Mouse (Mus musculus) gastrocnemius, adult 2 months (tissue): Measurements from ENCODE around the gene Prkcq. TPM values are rescaled to one million over a fixed set of nuclear protein-coding genes. Genes with fewer than 3 reads are reported as not detected.

Experiments
- DNase-seq: peaks from one replicate; pipeline ENCODE4 v3.0.0; 2022
- H3K27ac ChIP-seq: fragments of 200-600 bp; 2 replicates; pipeline ENCODE4 v1.8.1; 2022; ENCODE audit warnings: mild to moderate bottlenecking
- H3K4me3 ChIP-seq: fragments of 200-600 bp; 2 replicates; pipeline ENCODE4 v1.8.1; 2022; ENCODE audit warnings: mild to moderate bottlenecking, moderate library complexity
- CTCF ChIP-seq: fragments of 200-600 bp; IDR thresholded peaks from 2 replicates; pipeline ENCODE4 v1.8.1; 2022; ENCODE audit warnings: antibody characterized with exemption, mild to moderate bottlenecking, moderate library complexity
- intact Hi-C: fragments of 180-260 bp; cut with DNase I; formaldehyde crosslinking; loops from one replicate; pipeline ENCODE4 v1.15.1; 2025
- total RNA-seq, 2 experiments: library from RNA; stranded (reverse); gene quantifications; 2 replicates each; pipeline ENCODE4 v1.2.3; 2021

The Prkcq gene
- total RNA-seq, 2 experiments from 2014 or later, result 75.5 to 85.1 TPM

- no peak for TF ChIP-seq CTCF
- Histone ChIP-seq H3K27ac (no peak overlapping the region), H3K4me3 (no peak overlapping the region)
- DNase-seq, result no peak
- intact Hi-C loops, result loop anchor here (5.0 kb wide), 1 partner anchor 33 kb away; no protein-coding TSS in a partner anchor
Measured at GRCm38 (mm10) chr2:11189150-11189767, 17.4 kb downstream of the Prkcq start.

GRCm38 (mm10) chr2:11192281-11193098, 20.6 kb downstream of the Prkcq start:
- DNase-seq, result no peak
- TF ChIP-seq CTCF, result no peak
- H3K4me3 ChIP-seq, result peak overlapping the region; percentile 50
- peak overlapping the region; percentile 81 for H3K27ac ChIP-seq
- intact Hi-C loops, result no loop called here

- H3K4me3 ChIP-seq, result peak overlapping the region; percentile 50
- no peak for DNase-seq
- TF ChIP-seq CTCF, result no peak
- intact Hi-C loops, result no loop called here
- peak overlapping the region; percentile 81 for H3K27ac ChIP-seq
Measured at GRCm38 (mm10) chr2:11193099-11193618, 21.3 kb downstream of the Prkcq start.

- no peak for DNase-seq
- no peak for TF ChIP-seq CTCF
- intact Hi-C loops, result no loop called here
- H3K4me3 ChIP-seq, result no peak overlapping the region
- H3K27ac ChIP-seq, result peak overlapping the region; percentile 38; the same call in 1 of the 2 replicates
Measured at GRCm38 (mm10) chr2:11194732-11195340, 22.9 kb downstream of the Prkcq start.

- no peak for TF ChIP-seq CTCF
Measured at GRCm38 (mm10) chr2:11196071-11196470, 24.2 kb downstream of the Prkcq start.

GRCm38 (mm10) chr2:11196952-11197559, 25.1 kb downstream of the Prkcq start:
- no peak for DNase-seq
- intact Hi-C loops, result no loop called here
- Histone ChIP-seq H3K27ac (peak overlapping the region; percentile 58), H3K4me3 (no peak overlapping the region)
- no peak for TF ChIP-seq CTCF

More at GRCm38 (mm10) chr2:11196071-11196470, 24.2 kb downstream of the Prkcq start:
- no peak overlapping the region for H3K4me3 ChIP-seq
- no peak overlapping the region; the same call in 1 of the 2 replicates for H3K27ac ChIP-seq
- no peak for DNase-seq
- intact Hi-C loops, result no loop called here

GRCm38 (mm10) chr2:11199624-11200023, 27.7 kb downstream of the Prkcq start:
- DNase-seq, result no peak
- Histone ChIP-seq H3K4me3 (no peak overlapping the region), H3K27ac (no peak overlapping the region)
- intact Hi-C loops, result no loop called here
- TF ChIP-seq CTCF, result no peak

- Histone ChIP-seq H3K27ac (no peak overlapping the region), H3K4me3 (no peak overlapping the region)
- no peak for DNase-seq
- intact Hi-C loops, result no loop called here
- no peak for TF ChIP-seq CTCF
Measured at GRCm38 (mm10) chr2:11202841-11203240, 30.9 kb downstream of the Prkcq start.

GRCm38 (mm10) chr2:11203261-11203660, 31.4 kb downstream of the Prkcq start:
- DNase-seq, result no peak
- TF ChIP-seq CTCF, result no peak
- H3K4me3 ChIP-seq, result no peak overlapping the region
- intact Hi-C loops, result no loop called here
- no peak overlapping the region for H3K27ac ChIP-seq

- TF ChIP-seq CTCF, result no peak
- no peak for DNase-seq
- intact Hi-C loops, result no loop called here
- no peak overlapping the region for H3K27ac ChIP-seq
- no peak overlapping the region for H3K4me3 ChIP-seq
Measured at GRCm38 (mm10) chr2:11204232-11204631, 32.3 kb downstream of the Prkcq start.

- intact Hi-C loops, result no loop called here
- Histone ChIP-seq H3K27ac (no peak overlapping the region), H3K4me3 (no peak overlapping the region)
- no peak for TF ChIP-seq CTCF
- DNase-seq, result no peak
Measured at GRCm38 (mm10) chr2:11204961-11205360, 33.1 kb downstream of the Prkcq start.

GRCm38 (mm10) chr2:11205720-11206119, 33.8 kb downstream of the Prkcq start:
- no peak for DNase-seq
- no peak for TF ChIP-seq CTCF
- H3K27ac ChIP-seq, result no peak overlapping the region
- intact Hi-C loops, result no loop called here
- H3K4me3 ChIP-seq, result no peak overlapping the region

- no peak for DNase-seq
- Histone ChIP-seq H3K27ac (no peak overlapping the region), H3K4me3 (no peak overlapping the region)
- intact Hi-C loops, result no loop called here
- TF ChIP-seq CTCF, result no peak
Measured at GRCm38 (mm10) chr2:11208263-11208662, 36.4 kb downstream of the Prkcq start.
